Mouse (Mus musculus) heart, postnatal 36 days (tissue): ENCODE measurements around the gene Pvr. TPM values are rescaled to one million over a fixed set of nuclear protein-coding genes. Genes with fewer than 3 reads are reported as not detected.

Source experiments
- DNase-seq, 2 experiments: peaks; one replicate each; pipeline ENCODE4 v3.0.0; 2021 to 2022
- intact Hi-C: fragments of 180-260 bp; cut with DNase I; formaldehyde crosslinking; loops from one replicate; pipeline ENCODE4 v1.15.1; 2025
- total RNA-seq, 2 experiments: library from RNA; stranded (reverse); gene quantifications; 2 replicates each; pipeline ENCODE4 v1.2.3; 2021

Gene Pvr
- total RNA-seq, 2 experiments from 2014 or later, result 19.8 to 25.0 TPM

- intact Hi-C loops, result no loop called here
- no peak for DNase-seq
Observed at GRCm38 (mm10) chr7:19876781-19877425, 44.1 kb downstream of the Pvr start.

- peak; percentile 49 to 52 for DNase-seq
- intact Hi-C loops, result no loop called here
Observed at GRCm38 (mm10) chr7:19875948-19876682, 44.8 kb downstream of the Pvr start.

- intact Hi-C loops, result loop anchor here (1.0 to 5.0 kb wide), 3 partner anchors 23 to 120 kb away; partner anchors contain the start of gene Nectin2
- peak; percentile 52 to 67 for DNase-seq
Observed at GRCm38 (mm10) chr7:19871943-19872601, 48.9 kb downstream of the Pvr start.

GRCm38 (mm10) chr7:19871137-19871621 is 49.8 kb downstream of the Pvr start:
- intact Hi-C loops, result loop anchor here (5.0 kb wide), 1 partner anchor 119 kb away; the partner anchor contains the start of gene Nectin2
- DNase-seq, result peak; percentile 40 to 46

GRCm38 (mm10) chr7:19867751-19868399 is 53.1 kb downstream of the Pvr start:
- intact Hi-C loops, result loop anchor here (5.0 kb wide), 1 partner anchor 69 kb away; no protein-coding TSS in a partner anchor

GRCm38 (mm10) chr7:19866490-19866889 is 54.5 kb downstream of the Pvr start:
- intact Hi-C loops, result loop anchor here (5.0 kb wide), 1 partner anchor 71 kb away; no protein-coding TSS in a partner anchor
- peak in 1 of 2 experiments; percentile 37 for DNase-seq

More at GRCm38 (mm10) chr7:19867751-19868399, 53.1 kb downstream of the Pvr start:
- DNase-seq, result no peak

- intact Hi-C loops, result loop anchor here (5.0 kb wide), 1 partner anchor 72 kb away; no protein-coding TSS in a partner anchor
- no peak for DNase-seq
Observed at GRCm38 (mm10) chr7:19865246-19866036, 55.5 kb downstream of the Pvr start.

GRCm38 (mm10) chr7:19864241-19864640 is 56.7 kb downstream of the Pvr start:
- DNase-seq, result peak; percentile 38 to 44
- intact Hi-C loops, result no loop called here

- no peak for DNase-seq
- intact Hi-C loops, result no loop called here
Observed at GRCm38 (mm10) chr7:19861199-19861598, 59.8 kb downstream of the Pvr start, which contains the start of gene Ceacam16. TSS of gene Ceacam16 (minus strand) at chr7:19861299.

GRCm38 (mm10) chr7:19859740-19860139 is 61.2 kb downstream of the Pvr start:
- intact Hi-C loops, result no loop called here
- no peak for DNase-seq

GRCm38 (mm10) chr7:19856283-19856682 is 64.7 kb downstream of the Pvr start:
- intact Hi-C loops, result no loop called here
- DNase-seq, result no peak

- intact Hi-C loops, result no loop called here
- DNase-seq, result no peak
Observed at GRCm38 (mm10) chr7:19855663-19856062, 65.3 kb downstream of the Pvr start.

Other genes with a start within 250 kb of the Pvr start
- not detected for gene Apoc2, start 243.2 kb downstream of the Pvr start, total RNA-seq
- not detected for gene Gm44805, start 239.7 kb downstream of the Pvr start, total RNA-seq
- not detected for gene Apoc4, start 239.7 kb downstream of the Pvr start, total RNA-seq
- 1 to 10 TPM; 1.2 to 3.3 TPM for gene Apoc1, start 228.5 kb downstream of the Pvr start, total RNA-seq
- gene Apoe, start 222.0 kb downstream of the Pvr start, total RNA-seq, result 100 to 1,000 TPM; 308 to 344 TPM
- 100 to 1,000 TPM in 1 of 2 experiments, 10 to 100 TPM in 1; 97.7 to 102 TPM for gene Tomm40, start 205.7 kb downstream of the Pvr start, total RNA-seq
- 10 to 100 TPM; 33.2 to 41.7 TPM for gene Nectin2, start 170.7 kb downstream of the Pvr start, total RNA-seq
- gene Bcam, start 150.1 kb downstream of the Pvr start, total RNA-seq, result 100 to 1,000 TPM; 210 to 232 TPM
- under 1 TPM; 0.75 to 0.81 TPM for gene Cblc, start 124.4 kb downstream of the Pvr start, total RNA-seq
- 1 to 10 TPM; 3.5 TPM for gene Bcl3, start 98.4 kb downstream of the Pvr start, total RNA-seq
- gene Gm19345, start 69.2 kb downstream of the Pvr start, total RNA-seq, result not detected
- gene Ceacam16, start 59.9 kb downstream of the Pvr start, total RNA-seq, result under 1 TPM in 1 of 2 experiments, not detected in 1; 0.69 TPM
- gene Ceacam19, start 33.2 kb downstream of the Pvr start, total RNA-seq, result not detected
- 1 to 10 TPM; 1.4 TPM for gene Igsf23, start 29.6 kb upstream of the Pvr start, total RNA-seq
- gene Ceacam20, start 44.3 kb upstream of the Pvr start, total RNA-seq, result not detected
- not detected for gene Nlrp9b, start 70.3 kb upstream of the Pvr start, total RNA-seq
- not detected for gene Vmn1r91, start 178.5 kb upstream of the Pvr start, total RNA-seq
- gene Gm16442, start 201.4 kb upstream of the Pvr start, total RNA-seq, result not detected
- gene Vmn1r93, start 217.9 kb upstream of the Pvr start, total RNA-seq, result not detected
- not detected for gene Vmn1r94, start 247.2 kb upstream of the Pvr start, total RNA-seq